Mouse (Mus musculus) monocyte, adult 2 months (primary cell): Measurements from ENCODE around the gene Ptprh.
"Not testable (repeated sequence)": the region's sequence is repeated elsewhere in the genome, so short reads cannot be mapped to it uniquely, and the experiment has no call there.

Experiments
- DNase-seq, 2 experiments: peaks; one replicate each; pipeline ENCODE4 v3.0.0; 2022; ENCODE audit warnings: low spot score in 2 of 2, low read depth in 1 of 2

Ptprh gene

DNA sequence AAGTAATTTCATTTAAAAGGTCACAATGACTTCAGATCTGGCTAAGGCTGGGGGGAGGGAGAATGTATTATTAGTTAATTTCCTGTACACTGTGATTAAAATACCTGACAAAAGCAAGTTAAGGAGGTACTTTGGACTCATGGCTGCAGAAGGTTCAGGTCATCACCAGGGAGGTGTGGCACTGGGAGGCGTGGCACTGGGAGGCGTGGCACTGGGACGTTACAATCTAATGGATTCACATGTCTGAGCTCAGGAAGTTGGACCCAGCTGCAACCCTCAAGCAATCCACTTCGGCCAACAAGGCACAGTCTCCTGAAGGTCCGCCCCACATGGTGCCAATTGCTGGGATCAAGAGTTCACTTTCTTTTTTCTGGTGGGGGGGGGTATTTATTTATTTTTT is 4.2 kb upstream of the Ptprh start:
- DNase-seq: no peak

DNA sequence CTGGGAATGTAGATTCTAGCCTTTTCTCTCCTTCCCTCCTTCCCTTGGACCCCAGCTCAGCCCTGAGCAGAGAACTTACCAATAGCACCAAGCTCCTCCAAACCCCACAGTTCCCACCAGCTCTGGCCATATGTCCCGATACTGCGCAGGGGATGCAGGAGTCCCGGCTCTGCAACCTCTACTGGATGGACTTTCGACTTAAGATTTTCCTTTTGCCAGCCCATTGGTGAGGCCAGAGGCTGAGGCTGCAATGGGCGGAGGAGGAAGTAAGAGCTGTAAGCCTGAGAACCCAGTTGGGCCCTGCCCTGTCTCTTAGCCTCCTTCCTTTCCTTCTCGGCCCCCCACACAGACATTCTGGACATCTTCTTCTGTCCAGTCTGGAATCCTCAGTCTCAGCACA is 872 bp downstream of the Ptprh start:
- no peak for DNase-seq

GRCm38 (mm10) chr7:4597046-4597445 is 6.8 kb downstream of the Ptprh start:
- DNase-seq: not testable (repeated sequence)

DNA sequence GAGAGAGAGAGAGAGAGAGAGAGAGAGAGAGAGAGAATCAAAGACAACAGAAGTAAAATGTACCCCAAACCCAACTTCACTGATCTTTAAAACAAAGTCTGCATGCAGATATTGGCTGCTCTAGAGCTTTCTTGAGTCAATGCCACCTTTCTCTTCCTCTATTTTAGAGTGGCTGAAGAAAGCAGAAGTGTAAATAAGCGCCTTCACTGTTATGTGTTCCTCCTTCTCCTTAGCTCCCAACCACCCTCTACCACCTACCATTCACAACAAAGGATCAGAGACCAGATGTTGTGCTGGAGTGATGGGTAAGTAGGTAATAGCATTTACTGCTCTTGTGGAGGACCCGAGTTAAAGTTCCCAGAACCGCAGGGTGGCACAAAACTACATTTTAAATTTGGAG is 22.4 kb downstream of the Ptprh start:
- not testable (repeated sequence) for DNase-seq

- DNase-seq: not testable (repeated sequence)
Observed at GRCm38 (mm10) chr7:4572361-4572760, 31.5 kb downstream of the Ptprh start.

GRCm38 (mm10) chr7:4562660-4563059 is 41.2 kb downstream of the Ptprh start:
- DNase-seq: no peak

DNA sequence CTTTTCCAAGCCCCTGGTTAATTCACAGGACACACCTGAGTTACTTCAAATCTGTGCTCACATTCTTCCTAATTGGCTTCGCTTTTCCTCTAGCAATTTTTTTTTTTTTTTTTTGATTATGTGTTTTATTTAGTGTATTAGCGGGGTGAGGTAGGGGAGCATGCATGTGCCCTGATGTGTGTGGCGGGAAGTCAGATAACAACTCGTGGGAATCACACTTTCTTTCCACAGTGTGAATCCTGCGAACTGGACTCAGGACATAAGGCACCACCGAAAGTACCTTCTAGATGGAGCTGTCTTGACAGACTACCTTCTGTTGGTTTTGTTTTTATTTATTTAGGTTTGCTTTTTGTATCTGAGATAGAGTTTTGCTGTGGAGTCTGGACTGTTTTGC is 46.7 kb downstream of the Ptprh start:
- no peak for DNase-seq

DNA sequence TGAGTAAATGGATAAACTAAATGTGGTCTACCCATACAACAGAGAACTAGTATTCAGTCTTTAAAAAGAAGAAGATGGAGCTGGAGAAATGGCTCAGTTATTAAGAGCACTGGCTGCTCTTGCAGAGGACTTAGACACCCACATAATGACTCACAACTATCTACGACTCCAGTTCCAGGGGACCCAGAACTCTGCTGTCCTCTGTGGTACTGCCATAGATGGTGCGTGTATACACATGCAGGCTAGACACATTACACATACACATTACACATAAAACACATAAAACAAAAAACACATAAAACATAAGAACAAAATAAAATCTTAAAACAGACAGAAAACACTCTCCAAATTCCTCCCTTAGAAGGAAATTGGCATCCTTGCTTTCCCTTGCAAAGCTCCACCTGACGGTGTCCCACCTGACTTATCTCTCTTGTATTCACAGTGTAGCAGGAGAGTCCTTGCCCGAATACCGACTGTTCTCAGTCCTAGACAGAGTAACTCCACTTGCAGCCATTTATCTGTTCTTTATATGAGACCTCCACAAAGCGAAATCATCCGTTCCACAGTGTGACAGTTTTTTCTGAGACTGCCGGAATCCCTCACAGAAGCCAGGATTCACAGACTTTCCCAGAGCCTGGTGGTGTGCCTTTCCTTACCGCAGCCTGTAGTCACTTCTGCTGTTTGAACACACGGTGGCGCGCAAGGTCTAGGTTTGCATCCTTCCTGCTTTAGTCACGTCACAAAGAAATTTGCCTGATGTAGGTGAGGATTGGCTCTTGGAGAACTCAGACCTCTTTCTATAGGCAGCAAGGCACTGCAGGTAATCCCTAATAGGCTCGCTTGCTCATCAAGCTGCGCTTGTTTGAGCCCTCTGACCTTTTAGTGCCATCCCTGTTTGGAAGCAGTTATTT is 47.3 kb downstream of the Ptprh start:
- peak; percentile 13 to 58 for DNase-seq

- no peak for DNase-seq
Observed at GRCm38 (mm10) chr7:4547221-4547641, 56.6 kb downstream of the Ptprh start, which contains the start of gene Syt5. Syt5 (minus strand) TSS chr7:4547541.

DNA sequence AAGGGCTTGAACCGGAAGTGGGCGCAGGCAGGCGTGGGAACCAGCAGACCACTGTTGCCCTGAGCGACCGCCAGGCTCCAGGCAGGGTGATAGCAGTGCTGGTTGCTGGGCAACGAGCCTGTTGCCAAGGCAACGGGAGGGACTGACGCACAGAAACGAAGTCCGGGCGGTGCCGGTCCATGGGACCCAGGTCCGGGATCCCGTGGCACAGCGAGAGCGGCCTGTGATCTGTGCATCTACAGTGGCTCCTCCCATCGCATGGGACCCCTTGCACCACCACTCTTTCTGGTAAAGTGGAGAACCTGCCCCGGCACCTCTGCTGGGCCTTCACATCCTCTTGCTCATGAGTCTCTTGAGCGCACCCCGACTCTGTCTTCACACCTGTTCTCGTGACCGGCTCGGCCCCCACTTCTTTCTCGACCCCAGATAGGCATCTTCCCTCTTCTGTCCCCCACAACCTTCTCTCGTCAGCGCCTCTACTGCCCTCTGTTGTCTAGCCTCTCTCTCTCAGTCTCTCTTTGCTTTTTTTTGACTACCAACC is 57.2 kb downstream of the Ptprh start:
- no peak for DNase-seq

DNA sequence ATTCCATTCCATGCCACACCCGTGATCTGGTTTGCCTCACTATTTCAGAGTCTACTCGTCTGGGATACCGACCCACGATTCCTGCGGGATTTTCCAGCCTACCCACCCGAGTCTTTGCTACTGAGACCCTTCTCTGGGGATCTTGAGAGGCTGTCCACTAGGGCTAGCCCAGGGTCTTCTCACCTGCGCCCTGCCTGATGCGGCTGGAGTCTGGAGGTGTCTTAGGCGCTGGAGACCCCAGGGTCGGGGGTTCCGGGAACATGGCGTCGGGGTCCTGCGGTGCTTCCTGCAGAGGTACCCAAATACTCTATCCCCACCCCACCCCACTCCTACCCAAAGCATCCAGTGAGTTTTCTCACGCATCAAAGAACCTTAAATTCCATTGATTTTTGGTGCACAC is 57.8 kb downstream of the Ptprh start:
- DNase-seq: no peak

- DNase-seq: no peak
Observed at GRCm38 (mm10) chr7:4542013-4542412, 61.8 kb downstream of the Ptprh start.

DNA sequence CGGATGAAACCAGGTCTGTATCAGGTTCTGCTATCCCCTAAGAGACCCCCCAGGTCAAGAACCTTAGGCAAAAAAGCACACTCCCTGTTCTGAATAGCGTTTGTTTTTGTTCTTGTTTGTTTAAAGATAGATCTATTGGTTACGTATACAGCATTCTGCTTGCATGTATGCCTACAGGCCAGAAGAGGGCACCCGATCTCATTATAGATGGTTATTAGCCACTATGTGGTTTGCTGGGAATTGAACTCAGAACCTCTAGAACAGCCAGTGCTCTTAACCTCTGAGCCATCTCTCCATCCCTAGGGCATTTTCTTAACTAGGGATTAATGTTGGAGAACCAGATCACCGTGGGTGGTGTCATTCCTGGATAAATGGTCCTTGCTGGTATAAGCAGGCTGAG is 62.5 kb downstream of the Ptprh start:
- DNase-seq: no peak

GRCm38 (mm10) chr7:4539019-4539418 is 64.8 kb downstream of the Ptprh start:
- DNase-seq: no peak

DNA sequence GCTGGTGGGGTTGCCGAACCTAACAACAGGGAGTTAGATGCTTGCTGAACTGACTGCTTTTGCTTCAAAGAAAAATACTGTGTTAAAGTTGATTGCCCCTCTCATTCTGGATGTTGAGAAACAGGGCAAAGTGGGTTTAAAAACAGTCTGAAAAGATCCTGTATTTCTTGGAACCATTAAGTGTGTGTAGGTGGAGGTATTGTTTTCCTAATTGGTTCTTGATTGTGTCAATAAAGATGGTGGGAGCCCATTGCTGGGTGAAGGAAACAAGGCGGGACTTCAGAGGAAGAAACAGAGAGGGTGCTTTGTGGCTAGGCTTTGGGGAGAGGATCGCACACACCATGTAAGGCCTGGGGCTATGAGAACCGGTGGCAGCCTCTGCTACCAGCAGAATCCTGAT is 66.7 kb downstream of the Ptprh start:
- no peak for DNase-seq

DNA sequence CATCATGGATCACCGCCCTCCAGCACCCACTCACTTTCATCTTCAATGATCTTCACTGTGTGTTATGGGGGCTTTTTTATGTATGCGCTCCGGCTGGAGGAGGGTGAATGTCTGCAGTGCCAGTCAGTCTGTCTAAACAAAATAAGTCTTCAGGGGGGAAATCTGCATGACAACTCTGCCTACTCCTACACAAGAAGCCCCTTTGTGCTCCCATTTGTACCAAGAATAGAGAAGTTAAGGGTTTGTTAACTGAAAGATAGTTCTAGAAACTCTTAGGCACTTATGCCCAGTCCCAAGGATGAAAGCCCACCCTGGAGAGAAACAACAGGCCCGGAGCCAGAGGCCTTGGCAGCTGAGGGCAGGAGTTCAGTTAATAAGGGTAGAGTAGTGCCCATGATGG is 67.5 kb downstream of the Ptprh start:
- DNase-seq: no peak

GRCm38 (mm10) chr7:4532005-4532729 is 71.7 kb downstream of the Ptprh start, which contains the start of gene Dnaaf3:
Dnaaf3 (minus strand) TSS chr7:4532453.
- no peak for DNase-seq

DNA sequence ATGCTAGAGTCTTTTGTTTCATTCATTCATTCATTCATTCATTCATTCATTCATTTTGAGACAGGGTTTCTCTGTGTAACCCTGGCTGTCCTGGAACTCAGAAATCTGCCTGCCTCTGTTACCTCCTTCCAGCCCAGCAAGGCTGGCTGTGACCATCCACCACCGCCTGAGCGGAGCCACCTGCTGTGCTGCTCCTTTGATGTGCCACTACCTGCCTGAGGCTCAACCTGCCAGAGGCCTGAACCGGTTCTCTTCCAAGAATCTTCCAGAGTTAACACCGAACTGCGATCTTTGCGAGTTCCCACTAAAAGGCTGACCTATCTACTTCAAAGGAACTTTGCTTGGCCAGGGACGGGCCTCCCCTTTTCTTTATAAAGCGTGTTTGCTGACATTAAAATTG is 73.7 kb downstream of the Ptprh start:
- not testable (repeated sequence) for DNase-seq

- no peak for DNase-seq
Observed at GRCm38 (mm10) chr7:4527302-4527689, 76.5 kb downstream of the Ptprh start.

DNA sequence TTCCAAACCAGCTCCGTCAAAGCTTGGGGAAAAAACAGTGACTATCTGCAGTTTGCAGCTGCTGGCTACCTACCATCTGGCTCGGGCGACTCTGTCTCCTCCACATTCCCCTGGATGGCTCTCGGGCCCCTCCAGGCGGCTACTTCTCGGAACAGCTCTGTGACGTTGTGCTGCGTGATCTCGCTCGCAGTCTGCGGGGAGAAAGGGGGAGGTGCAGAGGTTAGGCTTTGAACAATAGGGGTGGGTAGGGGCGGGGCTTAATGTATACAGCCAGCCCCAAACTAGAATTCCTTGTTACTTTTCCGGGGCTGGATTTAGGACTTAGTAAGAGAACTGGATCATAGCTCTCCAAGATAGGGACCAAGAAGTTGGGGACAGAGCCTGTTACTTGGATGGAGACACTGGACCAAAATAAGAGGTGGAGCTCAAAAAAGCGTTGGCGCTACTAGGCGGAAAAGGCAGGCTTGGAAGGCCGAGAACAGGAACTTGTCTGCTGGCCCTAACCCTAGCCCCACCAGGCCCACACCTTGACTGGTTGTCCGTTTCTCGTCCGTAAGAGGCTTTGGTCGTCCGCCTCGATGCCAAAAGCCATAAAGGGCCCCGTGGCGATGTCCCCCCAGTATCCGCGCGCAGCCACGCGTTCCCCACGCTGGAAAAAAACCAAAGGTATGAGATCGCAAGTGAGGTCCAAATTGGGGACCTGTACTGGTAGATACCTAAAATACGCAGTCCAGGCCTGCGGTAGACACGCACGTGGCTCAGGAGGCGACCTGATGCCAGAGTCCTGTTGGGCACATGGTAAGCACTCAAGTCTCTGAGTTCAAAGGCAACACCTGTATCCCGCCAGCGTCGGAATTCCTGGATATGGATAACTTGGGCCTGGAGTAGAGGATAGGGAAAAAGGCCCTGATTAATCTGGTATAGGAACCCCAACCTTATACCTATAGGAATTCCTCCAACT is 77.2 kb downstream of the Ptprh start:
- peak; percentile 47 to 49 for DNase-seq
